Mouse (Mus musculus) C2C12 (cell line): ENCODE results near the gene 1110051M20Rik.

ENCODE experiments used
- CEBPB ChIP-seq: IDR thresholded peaks from one replicate; pipeline ENCODE4 v1.6.1; 2011; ENCODE audit warnings: low read depth, mild to moderate bottlenecking, control low read depth, moderate library complexity
- CTCF ChIP-seq: IDR thresholded peaks from one replicate; pipeline ENCODE4 v1.5.1; 2011; ENCODE audit not compliant: control insufficient read depth, insufficient read depth, insufficient read length

GRCm38 (mm10) chr2:91361068-91361528 lies 83.4 kb downstream of the 1110051M20Rik start:
- TF ChIP-seq CEBPB (no peak), CTCF (no peak)
